Mouse (Mus musculus): ENCODE measurements at regions not wholly inside any gene's neighbourhood (a gene's known extent, or its start where the extent isn't known, plus 50 kb on each side); places are given as distances from the start of the nearest gene placed in this dataset.

DNA sequence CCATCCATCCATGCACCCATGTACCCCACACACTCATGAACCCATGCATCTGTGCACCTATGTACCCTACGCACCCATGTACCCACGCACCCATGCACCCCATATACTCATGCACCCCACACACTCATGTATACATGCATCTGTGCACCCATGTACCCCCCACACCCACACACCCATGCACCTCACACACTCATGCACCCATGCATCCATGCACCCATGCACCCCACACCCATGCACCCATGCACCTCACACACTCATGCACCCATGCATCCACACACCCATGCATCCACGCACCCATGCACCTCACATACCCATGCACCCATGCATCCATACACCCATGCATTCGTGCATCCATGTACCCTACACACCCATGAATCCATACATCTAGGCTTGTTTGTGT lies 63.6 kb downstream of the 4930564D02Rik start:
- H3K4me1 ChIP-seq: peaks cover 4% of the 10 kb centered on the region
- 0 out of 2 replicates have a peak, but pooled peaks cover 3% of the 10 kb centered on the region for H3K9me3 ChIP-seq (replicated peaks)
- H3K27ac ChIP-seq: no peak overlapping the region
- no peak overlapping the region for H3K4me3 ChIP-seq
- no peaks in the 10 kb centered on the region for H3K27me3 ChIP-seq
- no peak overlapping the region for H3K9ac ChIP-seq
- no peak for ATAC-seq
- WGBS: 92% methylated on average over 4 of the region's 4 CpGs
- H3K4me2 ChIP-seq: no peak overlapping the region
- no peaks in the 10 kb centered on the region for H3K36me3 ChIP-seq (ENCODE audit: poor library complexity, severe bottlenecking)

DNA sequence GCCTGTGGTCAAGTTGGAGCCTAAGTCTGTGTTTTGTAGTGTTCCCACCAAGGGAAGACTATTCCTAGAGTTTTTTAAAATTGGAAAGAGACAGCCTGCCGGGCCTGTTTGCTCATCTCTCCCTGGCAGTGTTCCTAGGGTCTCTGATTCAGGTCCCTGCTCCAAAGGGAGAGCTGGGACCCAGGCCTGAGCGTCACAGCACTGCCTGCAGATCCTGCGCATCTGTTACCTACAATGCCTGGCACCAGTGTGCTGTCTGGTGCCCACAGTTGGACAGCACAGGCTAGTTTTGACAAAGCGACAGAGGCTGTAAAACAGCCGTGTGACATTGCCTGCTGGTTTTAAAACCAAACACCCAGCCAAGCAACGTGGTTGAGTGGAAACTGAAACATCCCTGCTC lies 64.4 kb downstream of the 4930564D02Rik start:
- no peak overlapping the region for H3K4me3 ChIP-seq
- H3K4me1 ChIP-seq: peaks cover 4% of the 10 kb centered on the region
- H3K4me2 ChIP-seq: no peak overlapping the region
- WGBS: 82% methylated on average over 6 of the region's 6 CpGs
- no peaks in the 10 kb centered on the region for H3K27me3 ChIP-seq
- no peak for ATAC-seq
- H3K27ac ChIP-seq: no peak overlapping the region
- H3K9ac ChIP-seq: no peak overlapping the region
- no peaks in the 10 kb centered on the region for H3K36me3 ChIP-seq (ENCODE audit: poor library complexity, severe bottlenecking)
- 0 out of 2 replicates have a peak, but pooled peaks cover 3% of the 10 kb centered on the region for H3K9me3 ChIP-seq (replicated peaks)

DNA sequence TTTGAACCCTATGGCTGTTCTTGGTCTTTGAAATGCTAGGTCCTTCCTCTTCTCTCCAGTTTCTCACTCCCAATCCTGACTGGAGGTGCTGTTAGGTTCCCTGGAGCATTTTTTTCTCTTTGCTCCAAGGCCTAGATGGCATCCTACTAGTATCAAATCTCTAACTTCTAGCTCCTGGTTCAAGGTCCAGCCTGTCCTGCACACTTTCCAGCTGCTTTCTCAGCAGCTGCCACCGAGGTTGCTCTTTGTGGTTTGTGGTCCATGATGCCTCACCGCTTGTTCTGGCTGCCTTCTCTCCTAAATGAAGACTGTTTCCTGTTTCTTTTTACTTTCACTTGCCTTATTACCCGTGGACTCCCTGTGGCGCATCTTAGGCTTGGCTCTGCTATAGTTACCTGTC lies 66.4 kb downstream of the 4930564D02Rik start:
- H3K27me3 ChIP-seq: no peaks in the 10 kb centered on the region
- no peaks in the 10 kb centered on the region for H3K36me3 ChIP-seq (ENCODE audit: poor library complexity, severe bottlenecking)
- 0 out of 2 replicates have a peak, but pooled peaks cover 3% of the 10 kb centered on the region for H3K9me3 ChIP-seq (replicated peaks)
- 91% methylated on average over 4 of the region's 4 CpGs for WGBS
- H3K4me3 ChIP-seq: no peak overlapping the region
- no peak overlapping the region for H3K9ac ChIP-seq
- H3K27ac ChIP-seq: no peak overlapping the region
- H3K4me2 ChIP-seq: no peak overlapping the region
- no peak for ATAC-seq
- H3K4me1 ChIP-seq: no peaks in the 10 kb centered on the region

DNA sequence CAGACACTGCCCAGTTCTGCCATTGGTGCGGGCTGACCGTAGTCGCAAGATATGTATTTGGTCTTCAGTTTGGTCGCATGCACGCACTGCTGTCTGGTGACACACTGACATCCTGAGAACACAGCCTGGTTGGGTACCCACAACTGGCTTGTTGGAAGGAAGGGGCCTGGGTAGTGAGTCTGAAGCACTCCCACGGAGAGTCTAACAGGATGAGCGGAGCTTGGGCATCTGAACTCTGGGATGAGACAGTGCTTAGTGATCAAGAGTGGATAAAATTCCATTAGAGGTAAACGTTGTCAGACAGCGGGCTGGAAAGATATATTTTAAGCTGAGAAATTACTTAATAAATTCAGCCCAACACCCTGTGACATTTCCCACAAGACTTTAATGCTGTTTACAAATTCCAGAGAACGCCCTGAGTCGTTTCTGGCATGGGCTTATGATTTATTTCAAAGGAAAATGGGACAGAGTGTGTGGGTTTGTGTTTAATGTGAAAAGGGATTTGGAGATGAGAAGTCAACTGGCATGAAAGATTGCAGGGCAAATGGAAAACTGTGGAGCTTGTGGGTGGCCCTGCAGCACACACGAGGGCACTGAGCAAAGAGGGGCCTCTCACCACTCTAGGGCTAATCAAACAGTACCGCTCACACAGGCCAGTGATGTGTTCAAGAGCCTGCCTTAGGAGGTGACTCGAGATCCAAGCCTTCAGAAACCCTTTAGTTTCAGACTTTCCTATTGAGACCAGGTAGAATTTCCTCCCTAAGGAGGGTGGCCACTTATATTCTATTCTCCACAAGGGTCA lies 74.7 kb downstream of the 4930564D02Rik start:
- 88% methylated on average over 14 of the region's 14 CpGs for WGBS
- H3K27ac ChIP-seq: no peak overlapping the region
- H3K9ac ChIP-seq: no peak overlapping the region
- H3K36me3 ChIP-seq (ENCODE audit: poor library complexity, severe bottlenecking): no peaks in the 10 kb centered on the region
- no peak overlapping the region for H3K4me3 ChIP-seq
- H3K27me3 ChIP-seq: no peaks in the 10 kb centered on the region
- no peak overlapping the region for H3K4me2 ChIP-seq
- no peaks in the 10 kb centered on the region; the same call in 1 of the 2 replicates for H3K4me1 ChIP-seq
- no peaks in the 10 kb centered on the region for H3K9me3 ChIP-seq (replicated peaks)
- no peak for ATAC-seq

DNA sequence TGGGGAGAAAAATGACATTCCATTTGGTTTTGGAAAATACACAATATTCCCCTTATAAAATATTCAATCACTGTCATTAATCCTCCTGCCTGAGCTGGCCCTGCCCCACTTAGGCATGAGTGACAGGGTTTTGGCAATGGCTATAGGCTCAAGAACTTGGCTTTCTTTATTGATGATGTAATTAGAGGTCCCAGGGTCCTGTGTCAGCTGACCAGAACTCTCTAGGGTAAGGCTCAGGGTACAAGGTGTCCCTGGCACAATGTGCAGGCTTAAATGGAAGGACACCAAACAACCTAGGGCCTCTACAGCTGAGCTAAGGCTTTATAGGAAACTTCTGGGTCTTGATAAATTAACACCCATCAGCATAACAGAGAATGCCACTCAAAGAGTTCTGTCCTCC lies 76.0 kb downstream of the 4930564D02Rik start:
- ATAC-seq: no peak
- Histone ChIP-seq H3K36me3 (ENCODE audit: poor library complexity, severe bottlenecking) (no peaks in the 10 kb centered on the region), H3K4me2 (no peak overlapping the region), H3K9me3 (replicated peaks) (no peaks in the 10 kb centered on the region), H3K27ac (no peak overlapping the region), H3K4me1 (no peaks in the 10 kb centered on the region; the same call in 1 of the 2 replicates), H3K9ac (no peak overlapping the region), H3K27me3 (no peaks in the 10 kb centered on the region), H3K4me3 (no peak overlapping the region)

DNA sequence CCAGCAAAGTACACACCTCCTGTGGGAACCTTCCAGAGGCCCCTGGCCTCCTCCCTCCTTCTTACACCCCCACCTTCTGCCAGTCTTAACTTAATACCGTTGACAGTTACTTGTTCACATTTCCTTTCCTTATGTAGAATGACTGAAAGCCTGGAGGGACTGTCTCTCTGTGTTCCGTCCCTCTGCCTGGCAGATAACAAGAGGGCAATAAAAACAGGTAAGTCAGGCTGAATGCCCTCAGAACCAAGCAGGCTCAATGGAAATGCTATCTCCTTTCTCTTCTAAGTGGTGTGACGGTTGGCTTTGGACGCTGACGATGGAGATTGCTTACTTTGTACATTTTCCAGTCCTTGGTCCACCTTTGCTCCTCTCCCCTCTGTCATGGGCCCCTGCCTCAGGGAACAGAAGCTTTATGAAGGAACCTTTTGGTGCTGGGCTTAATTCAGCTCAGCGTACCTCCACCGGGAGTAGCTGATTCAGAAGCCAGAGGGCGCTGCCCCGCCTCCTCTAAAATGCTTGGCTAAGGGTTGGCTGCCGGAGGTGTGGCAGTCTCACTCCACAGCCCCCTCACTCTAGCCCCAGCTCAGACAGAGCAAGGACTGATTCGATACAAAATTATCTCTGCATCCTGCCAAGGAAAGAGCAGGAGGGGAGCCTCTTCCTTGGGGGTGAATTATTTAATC lies 85.0 kb downstream of the 4930564D02Rik start:
- ATAC-seq: peak; percentile 75
- H3K4me2 ChIP-seq: peak overlapping the region; percentile 3; the same call in 1 of the 2 replicates
- no peaks in the 10 kb centered on the region for H3K36me3 ChIP-seq (ENCODE audit: poor library complexity, severe bottlenecking)
- no peak overlapping the region for H3K4me3 ChIP-seq
- H3K9me3 ChIP-seq (replicated peaks): no peaks in the 10 kb centered on the region; the same call in 1 of the 2 replicates
- no peak overlapping the region for H3K27ac ChIP-seq
- peaks cover 25% of the 10 kb centered on the region for H3K4me1 ChIP-seq
- no peak overlapping the region for H3K9ac ChIP-seq
- no peaks in the 10 kb centered on the region; the same call in 1 of the 2 replicates for H3K27me3 ChIP-seq
- WGBS: 23% methylated on average over 11 of the region's 11 CpGs

DNA sequence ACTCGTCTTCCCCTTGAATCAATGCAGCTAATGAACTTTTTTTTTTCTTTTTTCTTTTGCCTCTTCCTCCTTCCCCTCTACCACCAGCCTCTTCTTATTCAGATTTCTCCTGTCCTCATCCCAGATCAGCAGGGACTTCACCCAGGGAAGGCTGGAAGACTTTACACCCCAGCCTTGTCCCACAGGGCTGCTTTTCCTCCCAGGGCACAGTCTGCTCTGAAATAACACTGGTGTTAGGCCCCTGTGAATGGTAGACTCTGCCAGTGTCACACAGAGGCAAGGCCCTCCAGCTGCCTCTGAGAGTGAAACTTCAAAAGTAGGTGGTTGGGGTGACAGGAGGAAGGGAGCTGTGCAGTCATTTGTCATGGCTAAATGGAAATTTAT lies 85.5 kb downstream of the 4930564D02Rik start:
- 10% methylated on average over 1 of the region's 1 CpGs for WGBS

DNA sequence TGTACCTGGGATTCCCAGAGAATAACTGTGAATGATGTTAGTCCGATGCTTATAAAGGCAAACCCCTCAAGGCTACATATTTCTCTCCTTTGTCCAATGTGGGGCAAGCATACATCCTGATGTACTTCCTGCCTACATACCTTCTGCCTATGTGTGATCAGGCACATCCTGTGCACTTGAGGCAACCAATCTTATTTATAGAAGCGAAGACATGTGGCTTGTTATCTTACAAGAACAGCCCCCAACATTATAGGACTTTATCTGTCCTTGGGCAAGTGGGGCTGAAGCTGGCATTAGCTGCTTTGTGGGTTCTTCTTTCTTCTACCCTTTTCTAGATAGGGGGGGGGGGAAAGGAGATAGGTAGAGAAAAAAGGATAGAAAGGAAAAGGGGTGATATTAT lies 91.7 kb downstream of the 4930564D02Rik start:
- Histone ChIP-seq H3K4me1 (0 out of 2 replicates have a peak, but pooled peaks cover 5% of the 10 kb centered on the region), H3K36me3 (ENCODE audit: poor library complexity, severe bottlenecking) (no peaks in the 10 kb centered on the region), H3K4me2 (no peak overlapping the region), H3K27ac (no peak overlapping the region), H3K9ac (no peak overlapping the region), H3K4me3 (no peak overlapping the region), H3K9me3 (replicated peaks) (no peaks in the 10 kb centered on the region), H3K27me3 (no peaks in the 10 kb centered on the region)
- ATAC-seq: no peak
- 85% methylated on average over 2 of the region's 2 CpGs for WGBS

More for the DNA sequence above, 85.5 kb downstream of the 4930564D02Rik start:
- no peaks in the 10 kb centered on the region; the same call in 1 of the 2 replicates for H3K27me3 ChIP-seq
- peaks cover 25% of the 10 kb centered on the region for H3K4me1 ChIP-seq
- H3K4me3 ChIP-seq: no peak overlapping the region
- no peak overlapping the region for H3K9ac ChIP-seq
- no peak overlapping the region for H3K27ac ChIP-seq
- no peaks in the 10 kb centered on the region for H3K36me3 ChIP-seq (ENCODE audit: poor library complexity, severe bottlenecking)
- H3K9me3 ChIP-seq (replicated peaks): no peaks in the 10 kb centered on the region; the same call in 1 of the 2 replicates
- H3K4me2 ChIP-seq: peak overlapping the region; percentile 3; the same call in 1 of the 2 replicates
- ATAC-seq: no peak

DNA sequence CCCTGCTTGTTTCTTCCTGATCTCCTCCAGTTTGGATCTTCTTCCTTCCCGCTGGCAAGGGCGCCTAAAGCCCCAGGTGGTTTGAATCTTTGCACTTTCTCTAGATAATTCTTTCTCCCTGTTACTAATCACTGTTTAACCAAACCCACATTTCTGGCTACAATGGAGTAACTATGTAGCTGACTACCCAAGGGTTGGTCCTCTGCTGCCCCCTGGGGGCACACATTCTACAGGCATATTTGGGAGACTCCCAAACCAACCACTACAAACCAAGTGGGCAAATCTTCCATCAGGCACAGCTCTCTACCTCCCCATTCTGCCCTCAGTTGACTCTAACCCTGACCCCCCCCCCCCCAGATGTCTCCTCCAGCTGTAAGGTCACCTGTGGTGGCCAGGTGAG lies 98.7 kb downstream of the 4930564D02Rik start:
- Histone ChIP-seq H3K36me3 (ENCODE audit: poor library complexity, severe bottlenecking) (no peaks in the 10 kb centered on the region), H3K9ac (no peak overlapping the region), H3K27ac (no peak overlapping the region), H3K4me3 (no peak overlapping the region), H3K27me3 (no peaks in the 10 kb centered on the region), H3K9me3 (replicated peaks) (0 out of 2 replicates have a peak, but pooled peaks cover under 1% of the 10 kb centered on the region), H3K4me2 (no peak overlapping the region), H3K4me1 (peaks cover 6% of the 10 kb centered on the region; the same call in 1 of the 2 replicates)
- 74% methylated on average over 2 of the region's 2 CpGs for WGBS
- no peak for ATAC-seq

DNA sequence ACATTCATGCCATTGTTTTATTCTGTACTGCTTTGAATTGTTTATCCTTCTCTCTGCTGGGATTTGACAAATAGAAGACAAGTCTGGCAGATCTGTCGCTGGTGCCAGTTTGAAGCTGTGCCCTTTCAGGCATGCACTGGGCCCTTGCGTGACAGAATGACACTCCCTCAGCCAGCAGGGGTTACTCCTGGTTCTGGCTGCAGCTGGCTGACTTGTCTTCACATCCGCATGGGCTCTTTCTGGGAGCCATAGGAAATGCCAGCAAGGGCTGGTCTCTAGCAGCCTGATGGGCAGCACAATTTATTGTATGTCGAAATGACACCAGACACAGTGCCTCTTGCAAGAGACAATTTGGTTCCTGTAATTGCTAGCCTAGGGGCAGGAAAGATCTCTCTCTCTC lies 102.5 kb downstream of the 4930564D02Rik start:
- Histone ChIP-seq H3K4me2 (no peak overlapping the region), H3K9me3 (replicated peaks) (0 out of 2 replicates have a peak, but pooled peaks cover 3% of the 10 kb centered on the region), H3K27me3 (no peaks in the 10 kb centered on the region), H3K36me3 (ENCODE audit: poor library complexity, severe bottlenecking) (no peaks in the 10 kb centered on the region), H3K4me1 (peaks cover 6% of the 10 kb centered on the region; the same call in 1 of the 2 replicates), H3K27ac (no peak overlapping the region), H3K9ac (no peak overlapping the region), H3K4me3 (no peak overlapping the region)
- no peak for ATAC-seq
- 36% methylated on average over 4 of the region's 4 CpGs for WGBS

DNA sequence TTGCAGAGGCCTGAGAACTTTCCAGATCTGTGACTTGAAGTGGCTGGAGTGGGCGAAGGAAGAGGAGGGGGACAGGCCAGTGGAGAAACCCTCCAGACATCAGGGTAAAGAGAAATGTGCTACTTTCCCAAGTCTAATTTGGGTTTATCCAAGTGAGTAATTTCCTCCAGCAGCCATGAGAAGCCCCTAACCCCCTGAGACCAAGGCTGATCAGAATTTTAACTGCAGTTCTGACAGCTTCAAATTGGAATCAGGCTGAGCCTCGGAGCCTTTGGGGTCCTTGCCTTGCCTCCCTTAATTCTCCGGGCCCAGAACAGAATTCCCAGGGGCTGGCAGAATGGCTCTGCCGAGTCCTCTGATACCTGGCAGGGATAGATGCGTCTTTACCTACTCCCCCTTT lies 104.9 kb downstream of the 4930564D02Rik start:
- Histone ChIP-seq H3K9ac (no peak overlapping the region), H3K36me3 (ENCODE audit: poor library complexity, severe bottlenecking) (no peaks in the 10 kb centered on the region), H3K4me2 (no peak overlapping the region), H3K27ac (no peak overlapping the region), H3K9me3 (replicated peaks) (0 out of 2 replicates have a peak, but pooled peaks cover 3% of the 10 kb centered on the region), H3K27me3 (no peaks in the 10 kb centered on the region), H3K4me3 (no peak overlapping the region), H3K4me1 (peaks cover 6% of the 10 kb centered on the region; the same call in 1 of the 2 replicates)
- WGBS: 77% methylated on average over 5 of the region's 5 CpGs
- ATAC-seq: no peak

DNA sequence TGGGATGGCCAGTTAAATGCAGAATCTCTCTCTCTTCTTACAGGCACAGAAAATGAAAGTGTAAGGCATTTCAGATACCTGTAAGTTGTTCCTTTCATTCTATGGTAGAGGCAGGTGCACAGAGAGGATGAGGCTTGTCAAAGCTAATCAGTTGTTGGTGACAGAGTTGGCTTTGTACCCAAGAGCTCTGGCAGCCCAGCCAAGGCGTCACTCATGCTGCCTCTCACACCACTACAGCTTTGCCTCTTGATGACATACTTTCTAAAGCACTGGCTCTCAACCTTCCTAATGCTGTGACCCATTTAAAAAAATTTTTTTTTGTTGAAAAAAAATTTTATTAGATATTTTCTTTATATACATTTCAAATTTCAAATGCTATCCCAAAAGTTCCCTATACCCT lies 105.4 kb downstream of the 4930564D02Rik start:
- WGBS: 69% methylated on average over 1 of the region's 1 CpGs
- peaks cover 6% of the 10 kb centered on the region; the same call in 1 of the 2 replicates for H3K4me1 ChIP-seq
- H3K4me2 ChIP-seq: no peak overlapping the region
- H3K27me3 ChIP-seq: no peaks in the 10 kb centered on the region
- 0 out of 2 replicates have a peak, but pooled peaks cover 3% of the 10 kb centered on the region for H3K9me3 ChIP-seq (replicated peaks)
- H3K9ac ChIP-seq: no peak overlapping the region
- no peaks in the 10 kb centered on the region for H3K36me3 ChIP-seq (ENCODE audit: poor library complexity, severe bottlenecking)
- H3K4me3 ChIP-seq: no peak overlapping the region
- no peak for ATAC-seq
- H3K27ac ChIP-seq: no peak overlapping the region

Data from forebrain, embryonic 13.5 days (tissue).